Mouse (Mus musculus) cerebellum, adult 2 months (tissue): ENCODE measurements around the gene Spaca7.

ENCODE experiments used
- CTCF ChIP-seq: fragments of 200-500 bp; IDR thresholded peaks from 2 replicates; pipeline ENCODE4 v1.5.1; 2011; ENCODE audit warnings: low read depth, mild to moderate bottlenecking, control low read depth, low read length, moderate library complexity, borderline replicate concordance; ENCODE audit not compliant: insufficient read depth
- POLR2A ChIP-seq: fragments of 200-500 bp; IDR thresholded peaks from 2 replicates; pipeline ENCODE4 v1.6.1; 2011; ENCODE audit warnings: low read length, control low read depth, borderline replicate concordance; ENCODE audit not compliant: insufficient read depth

GRCm38 (mm10) chr8:12607223-12607622, 34.4 kb downstream of the Spaca7 start:
- TF ChIP-seq CTCF (peak; percentile 98), POLR2A (no peak)
